Mouse (Mus musculus): ENCODE measurements around the gene Kbtbd7. TPM values are rescaled to one million over a fixed set of nuclear protein-coding genes. Genes with fewer than 3 reads are reported as not detected.
A peak's percentile ranks its signal among the peaks of the same experiment; 100 is the strongest.

Gene Kbtbd7
- polyA plus RNA-seq, 1 experiment = 1.5 TPM

GRCm38 (mm10) chr14:79389438-79390264 lies 36.7 kb upstream of the Kbtbd7 start:
- peak overlapping the region; percentile 77 for H3K4me2 ChIP-seq (ENCODE audit: low read depth)
- peak overlapping the region; percentile 94 for H3ac ChIP-seq (ENCODE audit: control insufficient read depth, insufficient read length)
- peak overlapping the region; percentile 66 for H3K4me3 ChIP-seq
- peaks cover 55% of the 10 kb centered on the region for H3K79me2 ChIP-seq (ENCODE audit: control insufficient read depth, insufficient read depth)
- no peak for TF ChIP-seq MYOG (IDR thresholded peaks at IDR 0.05; ENCODE audit: control insufficient read depth in 1 of 3, insufficient read depth in 1 of 3, insufficient read length in 2 of 3, low read depth in 2 of 3)
- TF ChIP-seq E2F4 (IDR thresholded peaks at IDR 0.05; ENCODE audit: insufficient read depth) = no peak
- TF ChIP-seq USF1 (IDR thresholded peaks at IDR 0.05; ENCODE audit: low read depth) = peak; percentile 27
- TF ChIP-seq SRF (IDR thresholded peaks at IDR 0.05; ENCODE audit: control insufficient read depth, insufficient read length, low read depth) = no peak
- no peak for TF ChIP-seq CEBPB (IDR thresholded peaks at IDR 0.05; ENCODE audit: insufficient read depth, poor library complexity, severe bottlenecking)
- no peak for TF ChIP-seq REST (IDR thresholded peaks at IDR 0.05; ENCODE audit: insufficient read depth, insufficient read length)
- no peaks in the 10 kb centered on the region for H3K27me3 ChIP-seq (ENCODE audit: control insufficient read depth, insufficient read depth, insufficient read length)
- peaks cover 5% of the 10 kb centered on the region for H3K36me3 ChIP-seq (ENCODE audit: control insufficient read depth, insufficient read depth)

GRCm38 (mm10) chr14:79390265-79390926 lies 35.9 kb upstream of the Kbtbd7 start, which contains the start of gene Naa16:
TSS of gene Naa16 (minus strand) at chr14:79390778.
- H3K36me3 ChIP-seq (ENCODE audit: control insufficient read depth, insufficient read depth) = peaks cover 5% of the 10 kb centered on the region
- H3K79me2 ChIP-seq (ENCODE audit: control insufficient read depth, insufficient read depth) = peaks cover 47% of the 10 kb centered on the region
- peak within 1 kb of the TSS; percentile 66 for H3K4me3 ChIP-seq
- H3K4me2 ChIP-seq (ENCODE audit: low read depth) = peak within 1 kb of the TSS; percentile 77
- H3K27me3 ChIP-seq (ENCODE audit: control insufficient read depth, insufficient read depth, insufficient read length) = no peaks in the 10 kb centered on the region
- TF ChIP-seq CEBPB (IDR thresholded peaks at IDR 0.05; ENCODE audit: insufficient read depth, poor library complexity, severe bottlenecking) (no peak), TCF3 (IDR thresholded peaks at IDR 0.05; ENCODE audit: insufficient read length, low read depth) (peak; percentile 35), TCF12 (IDR thresholded peaks at IDR 0.05; ENCODE audit: insufficient read depth, poor library complexity, severe bottlenecking) (no peak), E2F4 (IDR thresholded peaks at IDR 0.05; ENCODE audit: insufficient read depth) (peak; percentile 59), POLR2A (IDR thresholded peaks at IDR 0.05; ENCODE audit: insufficient read length, low read depth) (peak; percentile 95), POLR2AphosphoS2 (IDR thresholded peaks at IDR 0.05; ENCODE audit: insufficient read length, low read depth) (peak; percentile 93), REST (IDR thresholded peaks at IDR 0.05; ENCODE audit: insufficient read depth, insufficient read length) (no peak), MAX (IDR thresholded peaks at IDR 0.05; ENCODE audit: low read depth) (no peak), MYOD1 (IDR thresholded peaks at IDR 0.05; ENCODE audit: control insufficient read depth in 1 of 3, insufficient read length in 2 of 3, low read depth in 2 of 3) (peak in 2 of 3 experiments; percentile 49 to 62), MYOG (IDR thresholded peaks at IDR 0.05; ENCODE audit: control insufficient read depth in 1 of 3, insufficient read depth in 1 of 3, insufficient read length in 2 of 3, low read depth in 2 of 3) (peak in 2 of 3 experiments; percentile 65 to 76), USF1 (IDR thresholded peaks at IDR 0.05; ENCODE audit: low read depth) (no peak), SRF (IDR thresholded peaks at IDR 0.05; ENCODE audit: control insufficient read depth, insufficient read length, low read depth) (peak; percentile 54)
- peak within 1 kb of the TSS; percentile 94 for H3ac ChIP-seq (ENCODE audit: control insufficient read depth, insufficient read length)

GRCm38 (mm10) chr14:79393289-79393688 lies 33.0 kb upstream of the Kbtbd7 start:
- Histone ChIP-seq H3K4me2 (ENCODE audit: low read depth) (no peak overlapping the region), H3K4me3 (no peak overlapping the region), H3ac (ENCODE audit: control insufficient read depth, insufficient read length) (no peak overlapping the region), H3K27me3 (ENCODE audit: control insufficient read depth, insufficient read depth, insufficient read length) (no peaks in the 10 kb centered on the region), H3K79me2 (ENCODE audit: control insufficient read depth, insufficient read depth) (peaks cover 19% of the 10 kb centered on the region), H3K36me3 (ENCODE audit: control insufficient read depth, insufficient read depth) (no peaks in the 10 kb centered on the region)
- no peak for TF ChIP-seq TCF12 (IDR thresholded peaks at IDR 0.05; ENCODE audit: insufficient read depth, poor library complexity, severe bottlenecking)
- no peak for TF ChIP-seq CEBPB (IDR thresholded peaks at IDR 0.05; ENCODE audit: insufficient read depth, poor library complexity, severe bottlenecking)
- no peak for TF ChIP-seq SRF (IDR thresholded peaks at IDR 0.05; ENCODE audit: control insufficient read depth, insufficient read length, low read depth)
- TF ChIP-seq MAX (IDR thresholded peaks at IDR 0.05; ENCODE audit: low read depth) = no peak
- TF ChIP-seq POLR2A (IDR thresholded peaks at IDR 0.05; ENCODE audit: insufficient read length, low read depth) = no peak
- TF ChIP-seq E2F4 (IDR thresholded peaks at IDR 0.05; ENCODE audit: insufficient read depth) = no peak
- TF ChIP-seq POLR2AphosphoS2 (IDR thresholded peaks at IDR 0.05; ENCODE audit: insufficient read length, low read depth) = no peak
- no peak for TF ChIP-seq MYOD1 (IDR thresholded peaks at IDR 0.05; ENCODE audit: control insufficient read depth in 1 of 3, insufficient read length in 2 of 3, low read depth in 2 of 3)
- no peak for TF ChIP-seq REST (IDR thresholded peaks at IDR 0.05; ENCODE audit: insufficient read depth, insufficient read length)
- no peak for TF ChIP-seq USF1 (IDR thresholded peaks at IDR 0.05; ENCODE audit: low read depth)
- TF ChIP-seq MYOG (IDR thresholded peaks at IDR 0.05; ENCODE audit: control insufficient read depth in 1 of 3, insufficient read depth in 1 of 3, insufficient read length in 2 of 3, low read depth in 2 of 3) = no peak
- no peak for TF ChIP-seq TCF3 (IDR thresholded peaks at IDR 0.05; ENCODE audit: insufficient read length, low read depth)

- Histone ChIP-seq H3ac (ENCODE audit: control insufficient read depth, insufficient read length) (no peak overlapping the region), H3K79me2 (ENCODE audit: control insufficient read depth, insufficient read depth) (peaks cover 6% of the 10 kb centered on the region), H3K27me3 (ENCODE audit: control insufficient read depth, insufficient read depth, insufficient read length) (no peaks in the 10 kb centered on the region), H3K4me3 (no peak overlapping the region), H3K4me2 (ENCODE audit: low read depth) (no peak overlapping the region), H3K36me3 (ENCODE audit: control insufficient read depth, insufficient read depth) (no peaks in the 10 kb centered on the region)
- TF ChIP-seq MYOG (IDR thresholded peaks at IDR 0.05; ENCODE audit: control insufficient read depth in 1 of 3, insufficient read depth in 1 of 3, insufficient read length in 2 of 3, low read depth in 2 of 3) (no peak), REST (IDR thresholded peaks at IDR 0.05; ENCODE audit: insufficient read depth, insufficient read length) (no peak), TCF12 (IDR thresholded peaks at IDR 0.05; ENCODE audit: insufficient read depth, poor library complexity, severe bottlenecking) (no peak), POLR2AphosphoS2 (IDR thresholded peaks at IDR 0.05; ENCODE audit: insufficient read length, low read depth) (no peak), USF1 (IDR thresholded peaks at IDR 0.05; ENCODE audit: low read depth) (no peak), E2F4 (IDR thresholded peaks at IDR 0.05; ENCODE audit: insufficient read depth) (no peak), MYOD1 (IDR thresholded peaks at IDR 0.05; ENCODE audit: control insufficient read depth in 1 of 3, insufficient read length in 2 of 3, low read depth in 2 of 3) (no peak), SRF (IDR thresholded peaks at IDR 0.05; ENCODE audit: control insufficient read depth, insufficient read length, low read depth) (no peak), CEBPB (IDR thresholded peaks at IDR 0.05; ENCODE audit: insufficient read depth, poor library complexity, severe bottlenecking) (no peak), MAX (IDR thresholded peaks at IDR 0.05; ENCODE audit: low read depth) (no peak), POLR2A (IDR thresholded peaks at IDR 0.05; ENCODE audit: insufficient read length, low read depth) (no peak)
Measured at GRCm38 (mm10) chr14:79394564-79394963, 31.7 kb upstream of the Kbtbd7 start.
